Mouse (Mus musculus): Measurements from ENCODE around the gene Galnt16. TPM values are rescaled to one million over a fixed set of nuclear protein-coding genes. Genes with fewer than 3 reads are reported as not detected.
A peak's percentile ranks its signal among the peaks of the same experiment; 100 is the strongest.

Gene Galnt16
- polyA plus RNA-seq (2016; fragmentation: Nextera tagmentation; extraction: Ambion mirVana), result 14.1 and 16.4 TPM in 2 replicates

DNA sequence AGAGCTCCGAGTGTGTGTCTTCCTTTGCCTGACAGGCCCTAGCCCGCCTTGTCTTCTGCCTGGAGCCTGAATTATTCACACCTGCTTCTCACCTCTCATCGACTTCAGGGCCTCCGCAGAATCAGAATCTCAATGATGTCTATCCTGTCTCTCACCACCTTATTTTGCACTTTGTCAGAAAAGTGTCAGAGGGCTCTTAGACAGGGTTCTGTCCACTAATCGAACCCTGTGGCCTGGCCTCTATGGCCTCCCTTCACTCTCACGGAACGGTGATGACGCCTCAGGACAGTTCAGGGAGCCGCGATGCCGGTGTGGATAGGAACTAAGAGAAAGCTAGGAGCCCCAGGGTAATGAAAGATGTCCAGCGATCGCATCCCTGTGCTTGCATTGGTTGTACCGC lies at the start of gene Galnt16:
Gene Galnt16 (plus strand): TSS at position 301 of the 400 bp plus-strand sequence.
- no peaks in the 10 kb centered on the region for H3K9me3 ChIP-seq
- H3K36me3 ChIP-seq (replicated peaks), result no peaks in the 10 kb centered on the region
- peaks cover 43% of the 10 kb centered on the region for H3K4me1 ChIP-seq
- no peak for DNase-seq (ENCODE audit: low spot score)
- 4% methylated on average over 14 of the region's 14 CpGs for WGBS
- H3K27me3 ChIP-seq (replicated peaks; ENCODE audit: low read depth, poor library complexity, severe bottlenecking), result peaks cover 85% of the 10 kb centered on the region
- H3K4me3 ChIP-seq, result peak within 1 kb of the TSS; percentile 82
- H3K27ac ChIP-seq (replicated peaks), result peak within 1 kb of the TSS; percentile 87

DNA sequence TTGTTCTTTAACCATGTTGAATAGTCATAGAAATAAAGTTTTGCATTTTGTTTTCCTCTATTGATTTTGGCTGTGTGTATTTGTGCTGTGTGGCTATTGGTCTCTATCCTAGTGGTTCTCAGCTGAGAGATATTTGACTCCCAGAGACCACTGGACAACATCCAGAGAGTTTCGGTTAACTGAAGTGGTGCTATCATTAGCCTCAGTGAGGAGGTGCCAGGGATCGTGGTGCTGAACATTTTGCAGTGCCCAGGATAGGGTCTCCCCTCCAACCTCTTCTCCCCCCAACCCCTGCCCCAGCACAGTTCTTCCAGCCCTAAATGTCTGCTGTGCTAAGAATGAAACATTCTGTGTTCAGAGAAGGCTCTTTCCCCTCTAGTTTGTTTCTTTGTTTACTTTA lies 47.9 kb upstream of the Galnt16 start:
- H3K4me3 ChIP-seq, result no peak overlapping the region
- DNase-seq (ENCODE audit: low spot score), result no peak
- no peaks in the 10 kb centered on the region for H3K4me1 ChIP-seq
- WGBS, result 85% methylated on average over 2 of the region's 2 CpGs
- no peaks in the 10 kb centered on the region for H3K9me3 ChIP-seq
- no peak overlapping the region for H3K27ac ChIP-seq (replicated peaks)
- no peaks in the 10 kb centered on the region for H3K27me3 ChIP-seq (replicated peaks; ENCODE audit: low read depth, poor library complexity, severe bottlenecking)
- H3K36me3 ChIP-seq (replicated peaks), result peaks cover 5% of the 10 kb centered on the region; the same call in 1 of the 2 replicates

DNA sequence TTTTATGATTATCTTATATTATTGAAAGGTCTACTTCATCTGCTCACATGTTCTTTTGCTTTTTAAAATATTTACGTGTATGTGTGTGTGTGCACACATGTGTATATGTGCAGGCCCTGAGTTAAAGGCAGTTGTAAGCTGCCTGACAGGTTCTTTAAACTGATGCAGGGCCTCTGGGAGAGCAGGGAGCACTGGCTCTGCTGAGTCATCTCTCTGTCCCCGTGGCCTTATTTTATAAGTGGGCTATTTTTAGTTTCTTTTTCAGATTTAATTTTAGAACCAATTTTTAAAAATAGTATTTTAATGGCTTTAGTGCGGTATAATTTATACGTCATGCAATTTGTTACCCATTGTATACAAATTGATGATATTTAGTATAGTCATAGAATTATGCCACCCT lies 46.2 kb upstream of the Galnt16 start:
- 92% methylated on average over 4 of the region's 4 CpGs for WGBS
- no peaks in the 10 kb centered on the region for H3K4me1 ChIP-seq
- H3K27ac ChIP-seq (replicated peaks), result no peak overlapping the region

DNA sequence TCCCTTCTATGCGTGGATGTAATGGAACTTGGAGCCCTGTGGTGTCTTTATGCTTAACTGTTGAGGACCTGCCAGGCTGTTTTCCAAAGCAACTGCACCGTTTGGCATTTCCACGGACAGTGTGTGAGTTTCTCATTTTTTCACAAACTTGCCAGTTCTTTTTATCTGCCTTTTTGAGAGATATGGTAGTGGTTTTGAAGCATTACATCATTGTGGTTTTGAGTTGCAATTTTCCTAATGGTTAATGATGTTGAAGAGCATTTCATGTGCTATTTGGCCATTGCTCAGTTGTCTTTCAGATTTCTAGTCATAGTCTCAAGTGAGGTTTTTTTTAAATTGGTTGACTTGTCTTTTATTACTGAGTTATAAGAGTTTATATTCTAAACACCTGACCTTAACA lies 44.3 kb upstream of the Galnt16 start:
- peaks cover 11% of the 10 kb centered on the region for H3K36me3 ChIP-seq (replicated peaks)
- H3K27ac ChIP-seq (replicated peaks), result no peak overlapping the region
- H3K27me3 ChIP-seq (replicated peaks; ENCODE audit: low read depth, poor library complexity, severe bottlenecking), result no peaks in the 10 kb centered on the region
- no peaks in the 10 kb centered on the region for H3K9me3 ChIP-seq
- H3K4me1 ChIP-seq, result no peaks in the 10 kb centered on the region
- 86% methylated on average over 3 of the region's 3 CpGs for WGBS
- H3K4me3 ChIP-seq, result no peak overlapping the region
- DNase-seq (ENCODE audit: low spot score), result no peak

More for the DNA sequence above, 46.2 kb upstream of the Galnt16 start:
- no peak for DNase-seq (ENCODE audit: low spot score)
- Histone ChIP-seq H3K9me3 (no peaks in the 10 kb centered on the region), H3K27me3 (replicated peaks; ENCODE audit: low read depth, poor library complexity, severe bottlenecking) (no peaks in the 10 kb centered on the region), H3K36me3 (replicated peaks) (peaks cover 11% of the 10 kb centered on the region), H3K4me3 (no peak overlapping the region)

DNA sequence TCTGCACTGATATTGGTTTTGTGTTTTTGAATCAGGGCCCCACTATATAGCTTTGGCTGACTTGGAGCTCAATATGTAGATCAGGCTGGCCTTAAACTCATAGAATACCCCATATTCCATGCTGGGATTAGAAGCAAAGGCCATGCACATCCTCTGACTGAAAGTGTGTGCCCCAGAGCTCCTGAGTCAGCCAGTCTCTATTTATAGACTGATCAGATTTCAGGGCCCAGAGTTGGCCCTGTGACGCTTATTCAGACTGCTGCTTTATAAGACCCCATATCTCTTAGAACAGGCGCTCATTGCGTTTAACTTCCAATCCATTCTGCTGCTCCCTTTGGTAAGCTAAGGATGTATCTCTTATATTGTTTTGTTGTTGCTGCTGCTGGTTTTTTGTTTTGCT lies 38.1 kb upstream of the Galnt16 start:
- WGBS, result 82% methylated on average over 3 of the region's 3 CpGs
- H3K36me3 ChIP-seq (replicated peaks), result peaks cover 57% of the 10 kb centered on the region
- no peaks in the 10 kb centered on the region for H3K4me1 ChIP-seq
- no peak overlapping the region for H3K4me3 ChIP-seq
- DNase-seq (ENCODE audit: low spot score), result no peak
- H3K9me3 ChIP-seq, result no peaks in the 10 kb centered on the region
- H3K27ac ChIP-seq (replicated peaks), result no peak overlapping the region
- no peaks in the 10 kb centered on the region for H3K27me3 ChIP-seq (replicated peaks; ENCODE audit: low read depth, poor library complexity, severe bottlenecking)

DNA sequence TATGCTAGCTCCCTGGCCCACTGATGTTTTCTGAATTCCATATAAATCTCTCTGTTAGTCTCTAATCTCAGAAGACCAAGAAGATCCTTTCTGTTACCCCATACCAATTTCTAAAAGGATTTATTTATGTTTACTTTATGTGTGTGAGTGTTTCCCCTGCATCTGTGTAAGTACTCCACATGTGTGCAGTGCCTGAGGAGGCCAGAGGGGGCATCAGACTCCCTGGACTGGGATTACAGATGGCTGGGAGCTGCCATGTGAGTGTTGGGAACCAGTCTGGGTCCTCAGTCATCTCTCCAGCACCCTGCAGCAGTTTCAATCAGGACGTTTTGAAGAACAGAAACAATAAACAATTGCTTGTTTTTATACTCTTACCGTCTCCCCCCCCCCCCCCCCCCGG lies 34.7 kb upstream of the Galnt16 start:
- no peaks in the 10 kb centered on the region for H3K9me3 ChIP-seq
- no peaks in the 10 kb centered on the region for H3K27me3 ChIP-seq (replicated peaks; ENCODE audit: low read depth, poor library complexity, severe bottlenecking)
- no peak overlapping the region for H3K4me3 ChIP-seq
- 0 out of 2 replicates have a peak, but pooled peaks cover 5% of the 10 kb centered on the region for H3K4me1 ChIP-seq
- no peak for DNase-seq (ENCODE audit: low spot score)
- no peak overlapping the region for H3K27ac ChIP-seq (replicated peaks)
- H3K36me3 ChIP-seq (replicated peaks), result peaks cover 73% of the 10 kb centered on the region
- WGBS, result 71% methylated on average over 3 of the region's 3 CpGs

DNA sequence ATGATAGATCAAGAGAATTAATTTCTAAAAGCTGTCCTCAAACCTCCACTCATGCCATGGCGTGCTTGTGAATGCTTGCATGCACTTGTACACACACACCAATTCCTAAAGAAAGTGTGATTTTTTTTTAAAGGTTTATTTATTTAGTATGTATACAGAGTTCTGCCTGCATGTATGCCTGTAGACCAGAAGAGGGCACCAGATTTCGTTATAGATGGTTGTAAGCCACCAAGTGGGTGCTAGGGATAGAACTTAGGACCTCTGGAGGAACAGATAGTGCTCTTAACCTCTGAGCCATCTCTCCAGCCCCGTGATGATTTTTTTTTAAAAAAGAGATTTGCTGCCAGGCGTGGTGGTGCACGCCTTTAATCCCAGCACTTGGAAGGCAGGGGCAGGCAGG lies 24.8 kb upstream of the Galnt16 start:
- no peak for DNase-seq (ENCODE audit: low spot score)
- Histone ChIP-seq H3K4me3 (no peak overlapping the region), H3K9me3 (0 out of 2 replicates have a peak, but pooled peaks cover 5% of the 10 kb centered on the region), H3K27me3 (replicated peaks; ENCODE audit: low read depth, poor library complexity, severe bottlenecking) (no peaks in the 10 kb centered on the region), H3K27ac (replicated peaks) (no peak overlapping the region), H3K4me1 (no peaks in the 10 kb centered on the region), H3K36me3 (replicated peaks) (peaks cover 63% of the 10 kb centered on the region)
- WGBS, result 89% methylated on average over 5 of the region's 5 CpGs

DNA sequence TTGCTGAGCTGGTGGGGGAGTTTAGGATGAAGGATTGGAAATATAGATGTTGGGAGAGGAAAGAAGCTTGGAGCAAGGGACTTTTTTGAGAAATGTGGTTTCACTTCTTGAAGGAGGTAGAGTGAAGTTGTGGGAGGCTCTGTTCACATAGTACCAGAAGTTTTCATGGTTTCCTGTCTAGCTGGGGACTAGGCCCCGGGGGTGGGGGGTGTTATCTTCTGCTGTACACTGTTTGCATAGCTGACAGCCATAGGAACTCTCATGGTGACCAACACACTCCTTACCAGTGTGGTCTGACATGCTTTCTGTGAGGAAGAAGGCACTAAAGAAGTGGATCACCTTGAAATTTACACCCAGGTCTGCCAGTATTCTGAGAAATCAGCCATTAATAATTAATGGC lies 22.4 kb upstream of the Galnt16 start:
- H3K36me3 ChIP-seq (replicated peaks), result peaks cover 39% of the 10 kb centered on the region
- 0 out of 2 replicates have a peak, but pooled peaks cover 5% of the 10 kb centered on the region for H3K9me3 ChIP-seq
- no peak overlapping the region for H3K4me3 ChIP-seq
- H3K4me1 ChIP-seq, result no peaks in the 10 kb centered on the region
- no peaks in the 10 kb centered on the region for H3K27me3 ChIP-seq (replicated peaks; ENCODE audit: low read depth, poor library complexity, severe bottlenecking)
- DNase-seq (ENCODE audit: low spot score), result no peak
- no peak overlapping the region for H3K27ac ChIP-seq (replicated peaks)
- 80% methylated on average over 1 of the region's 1 CpGs for WGBS

DNA sequence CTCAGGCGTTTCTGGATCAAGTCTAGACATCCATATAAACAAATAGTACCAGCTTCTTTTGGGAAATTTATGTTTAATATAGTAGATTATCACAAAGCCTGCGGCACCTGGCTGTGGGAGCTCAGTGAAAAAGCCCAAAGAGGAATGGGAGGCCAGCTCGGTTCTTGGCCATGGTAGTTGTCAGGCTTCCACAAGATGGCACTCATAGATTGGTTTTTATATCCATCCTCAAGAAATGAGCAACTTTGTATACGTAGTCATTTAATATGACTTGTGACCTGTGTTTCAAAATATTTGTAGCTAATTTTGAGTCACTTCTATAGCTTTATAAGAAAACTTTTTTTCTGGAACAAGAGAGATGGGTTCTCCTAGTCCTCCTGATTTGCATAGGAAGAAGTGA lies 19.7 kb upstream of the Galnt16 start:
- Histone ChIP-seq H3K9me3 (0 out of 2 replicates have a peak, but pooled peaks cover 3% of the 10 kb centered on the region), H3K27me3 (replicated peaks; ENCODE audit: low read depth, poor library complexity, severe bottlenecking) (no peaks in the 10 kb centered on the region), H3K4me3 (no peak overlapping the region), H3K4me1 (no peaks in the 10 kb centered on the region), H3K36me3 (replicated peaks) (peaks cover 17% of the 10 kb centered on the region), H3K27ac (replicated peaks) (no peak overlapping the region)
- WGBS, result 63% methylated on average over 4 of the region's 4 CpGs
- DNase-seq (ENCODE audit: low spot score), result no peak

DNA sequence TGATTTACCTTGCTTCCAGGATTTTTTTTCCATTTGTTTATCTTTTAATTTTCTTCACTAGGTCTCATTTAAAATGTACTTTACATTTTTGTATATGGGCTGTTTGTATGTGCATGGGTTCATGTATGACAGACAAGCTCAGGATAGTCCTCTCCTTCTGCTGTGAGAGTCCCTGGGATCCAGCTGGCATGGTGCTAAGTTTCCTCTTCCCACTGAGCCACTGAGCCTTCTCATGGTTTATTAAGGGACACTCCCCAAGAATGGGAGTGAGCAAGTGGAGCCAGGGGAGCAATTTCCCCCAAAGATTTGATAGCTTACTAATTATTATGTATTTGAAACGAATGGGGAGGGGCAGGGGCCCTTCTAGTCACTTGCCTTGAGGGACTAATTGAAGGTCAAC lies 17.6 kb upstream of the Galnt16 start:
- H3K36me3 ChIP-seq (replicated peaks), result peaks cover 10% of the 10 kb centered on the region; the same call in 1 of the 2 replicates
- H3K4me3 ChIP-seq, result no peak overlapping the region
- no peak for DNase-seq (ENCODE audit: low spot score)
- H3K9me3 ChIP-seq, result no peaks in the 10 kb centered on the region
- H3K27ac ChIP-seq (replicated peaks), result no peak overlapping the region
- peaks cover 6% of the 10 kb centered on the region; the same call in 1 of the 2 replicates for H3K4me1 ChIP-seq
- H3K27me3 ChIP-seq (replicated peaks; ENCODE audit: low read depth, poor library complexity, severe bottlenecking), result no peaks in the 10 kb centered on the region
- 56% methylated on average over 1 of the region's 1 CpGs for WGBS

DNA sequence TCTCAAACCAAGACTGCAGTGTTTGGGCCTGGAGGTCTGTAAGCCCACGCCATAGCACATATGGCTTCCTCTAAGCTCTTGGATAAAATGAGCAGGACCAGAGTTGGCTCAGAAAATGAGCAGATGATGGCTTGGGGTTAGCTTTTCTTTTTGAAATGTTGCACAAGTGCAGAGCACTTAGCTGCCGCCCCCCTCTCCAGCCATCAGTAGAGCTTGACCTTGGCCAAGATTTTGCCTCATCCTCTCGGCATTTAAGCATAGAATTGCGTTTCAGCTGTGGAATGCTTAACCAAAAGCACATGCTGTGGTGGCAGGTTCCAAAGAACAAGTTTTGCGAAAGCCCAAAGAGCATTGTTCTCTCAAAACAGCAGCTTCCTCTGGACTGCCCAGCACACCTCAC lies 13.4 kb upstream of the Galnt16 start:
- Histone ChIP-seq H3K27ac (replicated peaks) (no peak overlapping the region), H3K9me3 (no peaks in the 10 kb centered on the region), H3K4me1 (peaks cover 23% of the 10 kb centered on the region), H3K36me3 (replicated peaks) (0 out of 2 replicates have a peak, but pooled peaks cover 3% of the 10 kb centered on the region), H3K4me3 (no peak overlapping the region), H3K27me3 (replicated peaks; ENCODE audit: low read depth, poor library complexity, severe bottlenecking) (no peaks in the 10 kb centered on the region)
- 70% methylated on average over 5 of the region's 5 CpGs for WGBS
- DNase-seq (ENCODE audit: low spot score), result no peak

DNA sequence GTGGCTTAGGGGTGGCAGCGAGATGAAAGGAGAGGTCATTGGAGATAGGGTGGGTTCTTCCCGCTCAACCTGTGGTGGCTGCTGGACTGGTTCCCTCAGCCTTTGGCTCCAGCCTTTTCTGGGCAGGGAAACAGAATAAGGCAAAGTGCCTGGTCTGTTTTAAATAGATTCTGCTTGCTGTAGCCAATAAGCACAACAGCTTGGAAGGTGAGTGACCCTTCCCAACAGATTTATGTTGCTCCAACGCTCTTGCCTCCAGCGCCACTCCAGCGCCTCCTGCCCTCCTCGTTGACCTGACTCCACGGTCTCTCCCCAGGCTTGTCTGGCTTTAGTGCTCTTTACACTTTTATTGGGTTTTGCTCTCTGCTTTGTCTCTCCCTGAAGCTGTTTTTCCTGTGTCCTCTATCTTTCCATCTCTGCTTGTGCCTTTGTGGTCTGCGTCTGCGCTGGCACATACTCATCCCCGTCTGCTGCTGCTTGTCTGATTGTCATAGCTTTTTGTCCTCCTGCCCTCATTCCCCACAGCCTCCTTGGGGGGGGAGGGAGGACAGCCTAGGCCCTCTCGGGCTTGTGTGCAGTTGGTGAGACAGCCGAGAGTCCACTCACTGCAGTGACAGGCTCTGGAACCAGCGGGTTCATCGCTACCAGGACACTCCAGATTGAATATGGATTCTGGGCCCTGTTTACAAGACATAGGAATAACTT lies 10.9 kb upstream of the Galnt16 start:
- no peaks in the 10 kb centered on the region for H3K27me3 ChIP-seq (replicated peaks; ENCODE audit: low read depth, poor library complexity, severe bottlenecking)
- no peaks in the 10 kb centered on the region for H3K36me3 ChIP-seq (replicated peaks)
- DNase-seq (ENCODE audit: low spot score), result no peak
- H3K27ac ChIP-seq (replicated peaks), result 0 out of 2 replicates have a peak overlapping the region, but pooled peaks have one; percentile 7
- H3K9me3 ChIP-seq, result no peaks in the 10 kb centered on the region
- no peak overlapping the region for H3K4me3 ChIP-seq
- H3K4me1 ChIP-seq, result peaks cover 23% of the 10 kb centered on the region
- 57% methylated on average over 14 of the region's 14 CpGs for WGBS

DNA sequence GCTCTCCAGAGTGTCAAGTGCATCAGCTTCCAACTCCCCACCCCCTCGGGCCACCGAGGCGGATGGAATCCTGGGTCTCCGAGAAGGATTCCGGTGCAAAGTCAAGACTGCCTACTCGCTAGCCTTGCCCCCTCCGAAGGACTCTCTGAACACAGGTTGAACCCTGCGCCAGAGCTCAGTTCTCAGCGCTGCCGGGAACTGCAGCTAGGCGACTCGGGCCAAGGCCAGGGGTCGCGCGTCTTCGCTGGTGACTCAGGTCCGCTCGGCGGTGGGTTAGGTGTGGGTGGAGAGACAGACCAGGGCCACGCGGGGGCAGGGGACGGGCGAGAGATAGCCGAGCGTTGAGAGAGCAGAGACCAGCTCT lies 298 bp downstream of the Galnt16 start:
- H3K27me3 ChIP-seq (replicated peaks; ENCODE audit: low read depth, poor library complexity, severe bottlenecking), result peaks cover 85% of the 10 kb centered on the region
- peak overlapping the region; percentile 82 for H3K4me3 ChIP-seq
- H3K9me3 ChIP-seq, result no peaks in the 10 kb centered on the region
- WGBS, result under 1% methylated on average over 25 of the region's 25 CpGs
- DNase-seq (ENCODE audit: low spot score), result peak; percentile 74
- no peaks in the 10 kb centered on the region for H3K36me3 ChIP-seq (replicated peaks)
- peaks cover 45% of the 10 kb centered on the region for H3K4me1 ChIP-seq
- H3K27ac ChIP-seq (replicated peaks), result peak overlapping the region; percentile 87
